Mouse (Mus musculus) olfactory bulb, adult 2 months (tissue): ENCODE results near the gene Tff1. TPM values are rescaled to one million over a fixed set of nuclear protein-coding genes. Genes with fewer than 3 reads are reported as not detected.

Source experiments
- H3K27ac ChIP-seq: fragments of 200-500 bp; 2 replicates; pipeline ENCODE4 v1.5.1; 2012; ENCODE audit warnings: low read depth, low read length; ENCODE audit not compliant: insufficient read depth
- H3K4me1 ChIP-seq: fragments of 200-500 bp; 2 replicates; pipeline ENCODE4 v1.6.1; 2012; ENCODE audit warnings: low read length; ENCODE audit not compliant: control insufficient read depth, insufficient read depth
- H3K4me3 ChIP-seq: fragments of 200-500 bp; 2 replicates; pipeline ENCODE4 v1.5.1; 2012; ENCODE audit warnings: mild to moderate bottlenecking, low read depth, low read length, moderate library complexity; ENCODE audit not compliant: insufficient read depth
- CTCF ChIP-seq: fragments of 200-500 bp; IDR thresholded peaks from 2 replicates; pipeline ENCODE4 v1.5.1; 2012; ENCODE audit warnings: low read depth, mild to moderate bottlenecking, low read length, moderate library complexity; ENCODE audit not compliant: insufficient read depth
- POLR2A ChIP-seq: fragments of 200-500 bp; IDR thresholded peaks from 2 replicates; pipeline ENCODE4 v1.6.1; 2012; ENCODE audit warnings: mild to moderate bottlenecking, low read depth, low read length, moderate library complexity; ENCODE audit not compliant: insufficient read depth
- WGBS: fragments of 180-500 bp; shearing (Covaris S2); methylation state at CpG from one replicate; pipeline ENCODE4 v1.1.7; 2018; 5-methylcytosine and 5-hydroxymethylcytosine counted together
- polyA plus RNA-seq: library from polyadenylated mRNA; stranded (reverse); fragments of >200 nt; gene quantifications from 2 replicates; pipeline ENCODE4 v1.2.4, GENCODE M21; 2012; ENCODE audit warnings: low replicate concordance; ENCODE audit not compliant: missing spikeins, insufficient read depth, insufficient read length

Tff1 gene
- polyA plus RNA-seq = not detected in 2 replicates

- H3K4me1 ChIP-seq = peaks cover 4% of the 10 kb centered on the region
- no peak within 1 kb of the TSS for H3K27ac ChIP-seq
- TF ChIP-seq POLR2A (no peak), CTCF (no peak)
- WGBS = 88% methylated on average over 6 of the region's 6 CpGs
- no peak within 1 kb of the TSS for H3K4me3 ChIP-seq
Measured at GRCm38 (mm10) chr17:31165127-31165526, at the start of gene Tff1. Gene Tff1, minus strand, starts transcription at chr17:31165277.

- TF ChIP-seq CTCF (no peak), POLR2A (no peak)
- Histone ChIP-seq H3K4me3 (no peak overlapping the region), H3K27ac (no peak overlapping the region), H3K4me1 (no peaks in the 10 kb centered on the region)
- 91% methylated on average over 6 of the region's 6 CpGs for WGBS
Measured at GRCm38 (mm10) chr17:31211881-31212280, 46.8 kb upstream of the Tff1 start.

- 93% methylated on average over 7 of the region's 7 CpGs for WGBS
- no peak for TF ChIP-seq POLR2A
- no peak for TF ChIP-seq CTCF
- no peak overlapping the region for H3K27ac ChIP-seq
- no peaks in the 10 kb centered on the region for H3K4me1 ChIP-seq
- H3K4me3 ChIP-seq = no peak overlapping the region
Measured at GRCm38 (mm10) chr17:31210299-31210698, 45.2 kb upstream of the Tff1 start.

- no peak overlapping the region for H3K27ac ChIP-seq
- no peaks in the 10 kb centered on the region for H3K4me1 ChIP-seq
- TF ChIP-seq POLR2A = no peak
- TF ChIP-seq CTCF = no peak
- no peak overlapping the region for H3K4me3 ChIP-seq
- 96% methylated on average over 11 of the region's 11 CpGs for WGBS
Measured at GRCm38 (mm10) chr17:31209376-31209930, 44.4 kb upstream of the Tff1 start.

- 94% methylated on average over 8 of the region's 8 CpGs for WGBS
- Histone ChIP-seq H3K27ac (no peak overlapping the region), H3K4me3 (no peak overlapping the region), H3K4me1 (no peaks in the 10 kb centered on the region)
- no peak for TF ChIP-seq POLR2A
- no peak for TF ChIP-seq CTCF
Measured at GRCm38 (mm10) chr17:31208654-31209053, 43.6 kb upstream of the Tff1 start.

- 81% methylated on average over 12 of the region's 12 CpGs for WGBS
- Histone ChIP-seq H3K4me1 (no peaks in the 10 kb centered on the region), H3K4me3 (no peak within 1 kb of the TSS; the same call in 1 of the 2 replicates), H3K27ac (no peak within 1 kb of the TSS)
- TF ChIP-seq POLR2A (no peak), CTCF (no peak)
Measured at GRCm38 (mm10) chr17:31207771-31208334, 42.8 kb upstream of the Tff1 start, which contains the start of gene Ubash3a. Gene Ubash3a, plus strand, starts transcription at chr17:31207873.

GRCm38 (mm10) chr17:31198877-31199276, 33.8 kb upstream of the Tff1 start, which contains the start of gene Tmprss3:
Gene Tmprss3, minus strand, starts transcription at chr17:31198977.
- WGBS = 93% methylated on average over 11 of the region's 11 CpGs
- no peak within 1 kb of the TSS for H3K4me3 ChIP-seq
- TF ChIP-seq POLR2A (no peak), CTCF (no peak)

GRCm38 (mm10) chr17:31196283-31196682, 31.2 kb upstream of the Tff1 start:
- no peak overlapping the region for H3K27ac ChIP-seq
- peaks cover 5% of the 10 kb centered on the region; the same call in 1 of the 2 replicates for H3K4me1 ChIP-seq
- no peak for TF ChIP-seq CTCF
- no peak for TF ChIP-seq POLR2A
- H3K4me3 ChIP-seq = no peak overlapping the region
- WGBS = 88% methylated on average over 7 of the region's 7 CpGs

More at GRCm38 (mm10) chr17:31198877-31199276, 33.8 kb upstream of the Tff1 start, which contains the start of gene Tmprss3:
- H3K4me1 ChIP-seq = peaks cover 3% of the 10 kb centered on the region; the same call in 1 of the 2 replicates
- H3K27ac ChIP-seq = no peak within 1 kb of the TSS

GRCm38 (mm10) chr17:31195207-31195606, 30.1 kb upstream of the Tff1 start:
- Histone ChIP-seq H3K27ac (no peak overlapping the region), H3K4me3 (no peak overlapping the region), H3K4me1 (peaks cover 5% of the 10 kb centered on the region; the same call in 1 of the 2 replicates)
- no peak for TF ChIP-seq CTCF
- TF ChIP-seq POLR2A = no peak
- 86% methylated on average over 6 of the region's 6 CpGs for WGBS

GRCm38 (mm10) chr17:31193360-31193759, 28.3 kb upstream of the Tff1 start:
- Histone ChIP-seq H3K4me3 (no peak overlapping the region), H3K4me1 (peaks cover 5% of the 10 kb centered on the region; the same call in 1 of the 2 replicates), H3K27ac (no peak overlapping the region)
- TF ChIP-seq CTCF (no peak), POLR2A (no peak)
- 84% methylated on average over 9 of the region's 9 CpGs for WGBS
